Mouse (Mus musculus) liver, adult 2 months (tissue): ENCODE data around the gene Usp7.

Source experiments
- CTCF ChIP-seq: fragments of 200-500 bp; IDR thresholded peaks from 2 replicates; pipeline ENCODE4 v1.5.1; 2011; ENCODE audit warnings: low read depth, low read length, control low read depth
- POLR2A ChIP-seq: fragments of 200-500 bp; IDR thresholded peaks from 2 replicates; pipeline ENCODE4 v1.6.1; 2011; ENCODE audit warnings: low read length, control low read depth; ENCODE audit not compliant: insufficient read depth; ENCODE audit errors: extremely low read depth

- peak; percentile 58 for TF ChIP-seq POLR2A
- no peak for TF ChIP-seq CTCF
These were observed 53.3 kb downstream of the Usp7 start for GRCm38 (mm10) chr16:8738542-8739514.
